Mouse (Mus musculus) olfactory bulb, adult 2 months (tissue): ENCODE measurements at regions not wholly inside any gene's neighbourhood (a gene's known extent, or its start where the extent isn't known, plus 50 kb on each side); places are given as distances from the start of the nearest gene placed in this dataset.

Experiments used
- CTCF ChIP-seq: fragments of 200-500 bp; IDR thresholded peaks from 2 replicates; pipeline ENCODE4 v1.5.1; 2012; ENCODE audit warnings: low read depth, mild to moderate bottlenecking, low read length, moderate library complexity; ENCODE audit not compliant: insufficient read depth
- POLR2A ChIP-seq: fragments of 200-500 bp; IDR thresholded peaks from 2 replicates; pipeline ENCODE4 v1.6.1; 2012; ENCODE audit warnings: mild to moderate bottlenecking, low read depth, low read length, moderate library complexity; ENCODE audit not compliant: insufficient read depth

DNA sequence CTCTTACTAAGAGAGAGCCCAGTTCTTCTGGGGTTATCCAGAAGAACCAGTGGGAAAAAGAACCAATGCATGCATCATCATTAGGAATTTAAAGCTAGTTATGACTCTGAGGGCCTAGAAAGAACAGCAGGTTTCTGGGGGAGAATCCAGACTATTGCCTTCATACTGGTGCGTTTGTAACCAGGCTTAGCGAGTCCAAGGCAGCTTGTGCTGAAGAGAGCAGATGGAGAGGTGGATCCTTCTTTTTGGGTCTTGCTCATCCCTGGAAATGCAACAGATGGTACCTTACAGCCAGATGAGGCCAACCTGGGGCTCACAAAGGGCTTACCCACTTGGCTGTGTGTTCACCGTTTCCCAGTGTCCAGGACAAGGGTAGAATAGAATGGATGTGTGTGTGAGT is 130.1 kb downstream of the Spata19 start:
- TF ChIP-seq POLR2A (no peak), CTCF (no peak)
